Mouse (Mus musculus) stomach, postnatal 0 days (tissue): ENCODE results near the gene Smad1. TPM values are rescaled to one million over a fixed set of nuclear protein-coding genes. Genes with fewer than 3 reads are reported as not detected.

Experiments
- ATAC-seq: fragments of 200-750 bp; cut with Nextera tagmentation; 2 replicates; pipeline ENCODE4 v1.8.0; 2017; ENCODE audit not compliant: low FRiP score, low TSS enrichment
- DNase-seq: peaks from one replicate; pipeline ENCODE4 v3.0.0-alpha.2; 2016; ENCODE audit warnings: low spot score
- H3K27ac ChIP-seq: fragments of 300-500 bp; sonication (generic); replicated peaks from 2 replicates; pipeline ENCODE4 v1.5.1; 2014; ENCODE audit warnings: mild to moderate bottlenecking, control low read depth
- H3K27me3 ChIP-seq: fragments of 300-500 bp; sonication (generic); 2 replicates; pipeline ENCODE4 v1.6.1; 2014; ENCODE audit warnings: low read length; ENCODE audit not compliant: control insufficient read depth, insufficient read depth
- H3K36me3 ChIP-seq: fragments of 300-500 bp; sonication (generic); 2 replicates; pipeline ENCODE4 v1.6.1; 2014; ENCODE audit warnings: low read length, mixed read lengths; ENCODE audit not compliant: control insufficient read depth, insufficient read depth
- H3K4me1 ChIP-seq: fragments of 300-500 bp; sonication (generic); replicated peaks from 2 replicates; pipeline ENCODE4 v1.6.1; 2014; ENCODE audit warnings: antibody characterized with exemption; ENCODE audit not compliant: control insufficient read depth, insufficient read depth
- H3K4me2 ChIP-seq: fragments of 300-500 bp; sonication (generic); replicated peaks from 2 replicates; pipeline ENCODE4 v1.6.1; 2014; ENCODE audit warnings: low read depth, mild to moderate bottlenecking, control low read depth, moderate library complexity
- H3K4me3 ChIP-seq: fragments of 300-500 bp; sonication (generic); 2 replicates; pipeline ENCODE4 v1.5.1; 2014; ENCODE audit warnings: low read depth, low read length, control low read depth
- H3K9ac ChIP-seq: fragments of 300-500 bp; sonication (generic); 2 replicates; pipeline ENCODE4 v1.6.1; 2014; ENCODE audit warnings: mild to moderate bottlenecking, low read length, control low read depth, mixed read lengths
- H3K9me3 ChIP-seq: fragments of 300-500 bp; sonication (generic); 2 replicates; pipeline ENCODE4 v1.6.1; 2016; ENCODE audit warnings: low read length; ENCODE audit not compliant: control insufficient read depth
- CTCF ChIP-seq: IDR thresholded peaks from 2 replicates; pipeline ENCODE4 v1.5.1; 2016; ENCODE audit warnings: antibody characterized with exemption, low read depth, mild to moderate bottlenecking, moderate library complexity
- EP300 ChIP-seq: optimal IDR thresholded peaks from 2 replicates; pipeline ENCODE3; 2016; ENCODE audit warnings: antibody characterized with exemption
- WGBS: fragments of 180-500 bp; shearing (Covaris S2); extraction: QIAGEN DNeasy Blood & Tissue Kit; methylation state at CpG from one replicate; pipeline ENCODE4 v1.1.7; 2014; 5-methylcytosine and 5-hydroxymethylcytosine counted together
- polyA plus RNA-seq: library from polyadenylated mRNA; unstranded; fragments of >200 nt; fragmentation: Nextera tagmentation; extraction: Ambion mirVana; gene quantifications from 2 replicates; pipeline ENCODE4 v1.2.1, GENCODE M21; 2015

Smad1 gene
- polyA plus RNA-seq, 1 experiment from 2014 or later, result 25.9 TPM

DNA sequence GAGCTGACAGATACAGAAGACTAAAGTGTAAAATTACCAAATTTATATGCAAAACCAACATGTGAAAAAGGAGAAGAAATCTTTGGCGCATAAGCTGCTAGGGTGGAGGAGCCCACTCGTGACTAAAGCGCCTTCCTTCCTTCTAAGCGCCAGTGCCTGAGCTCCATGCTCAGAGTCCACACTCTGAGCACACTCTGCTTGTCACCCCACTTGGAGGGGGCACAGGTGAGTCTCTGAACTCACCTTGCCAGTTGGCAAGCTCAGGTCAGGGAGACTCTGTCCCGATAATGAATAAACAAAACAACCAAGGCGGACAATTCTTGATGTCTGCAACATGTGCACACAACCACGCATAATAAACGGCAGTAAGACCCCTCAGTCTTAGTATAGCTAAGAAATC, 26.4 kb downstream of the Smad1 start:
- Histone ChIP-seq H3K27ac (peak overlapping the region; percentile 67; the same call in 1 of the 2 replicates), H3K27me3 (no peaks in the 10 kb centered on the region), H3K9ac (no peak overlapping the region), H3K4me3 (no peak overlapping the region), H3K36me3 (peaks cover 5% of the 10 kb centered on the region; the same call in 1 of the 2 replicates), H3K4me2 (peak overlapping the region; percentile 32), H3K9me3 (no peaks in the 10 kb centered on the region), H3K4me1 (peaks cover 20% of the 10 kb centered on the region)
- ATAC-seq (peak; percentile 60), DNase-seq (no peak)
- 56% methylated on average over 8 of the region's 8 CpGs for WGBS
- no peak for TF ChIP-seq EP300
- TF ChIP-seq CTCF, result no peak

DNA sequence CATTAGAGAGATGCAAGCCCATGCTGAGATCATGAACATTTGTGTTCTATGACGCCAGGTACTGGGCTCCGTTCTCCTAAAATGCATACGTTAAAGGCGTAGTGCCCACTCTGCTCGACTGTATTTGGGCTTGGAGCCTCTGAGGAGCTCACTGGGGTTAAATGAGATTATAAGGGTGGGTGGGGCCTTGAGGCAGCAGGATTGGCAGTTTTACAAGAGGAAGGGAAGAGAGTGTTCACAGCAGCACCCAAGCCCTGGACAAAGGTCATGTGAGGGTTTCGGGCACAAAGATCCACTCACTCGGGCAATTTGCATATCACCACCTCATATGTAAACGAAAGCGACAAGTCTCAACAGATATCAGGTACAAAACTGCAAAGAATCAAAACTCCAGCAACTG, 26.8 kb downstream of the Smad1 start:
- H3K9ac ChIP-seq, result no peak overlapping the region
- H3K36me3 ChIP-seq, result peaks cover 5% of the 10 kb centered on the region; the same call in 1 of the 2 replicates
- H3K4me1 ChIP-seq, result peaks cover 20% of the 10 kb centered on the region
- ATAC-seq, result peak; percentile 84
- 0 out of 2 replicates have a peak overlapping the region, but pooled peaks have one; percentile 0 for H3K4me3 ChIP-seq
- 41% methylated on average over 9 of the region's 9 CpGs for WGBS
- peak; percentile 75 for DNase-seq
- H3K27ac ChIP-seq, result peak overlapping the region; percentile 78
- no peaks in the 10 kb centered on the region for H3K9me3 ChIP-seq
- H3K4me2 ChIP-seq, result peak overlapping the region; percentile 34
- TF ChIP-seq CTCF, result no peak
- TF ChIP-seq EP300, result no peak
- no peaks in the 10 kb centered on the region for H3K27me3 ChIP-seq

DNA sequence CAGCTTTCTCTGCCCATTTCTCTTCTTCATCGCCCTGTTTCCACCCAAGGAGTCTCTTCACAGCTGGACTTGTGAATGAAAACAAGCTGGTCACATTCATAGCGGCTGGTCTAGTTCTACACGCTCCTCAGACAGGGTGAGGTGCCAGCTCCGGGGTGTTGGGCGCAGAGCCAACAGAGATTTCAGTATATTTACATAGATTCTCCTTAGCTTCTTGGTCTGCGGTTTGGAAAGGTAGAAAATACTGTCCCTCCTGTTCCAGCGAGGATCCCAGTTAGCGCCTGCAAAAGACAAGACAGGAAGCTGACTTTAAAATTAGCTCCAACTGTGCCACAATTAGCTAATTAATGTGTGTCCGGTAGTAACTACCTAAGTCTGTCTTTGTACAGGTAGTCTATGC, 27.2 kb downstream of the Smad1 start:
- DNase-seq (no peak), ATAC-seq (no peak)
- Histone ChIP-seq H3K4me1 (peaks cover 20% of the 10 kb centered on the region), H3K4me3 (0 out of 2 replicates have a peak overlapping the region, but pooled peaks have one; percentile 0), H3K9ac (no peak overlapping the region), H3K9me3 (no peaks in the 10 kb centered on the region), H3K27me3 (no peaks in the 10 kb centered on the region), H3K36me3 (peaks cover 5% of the 10 kb centered on the region; the same call in 1 of the 2 replicates), H3K4me2 (peak overlapping the region; percentile 34), H3K27ac (peak overlapping the region; percentile 78)
- TF ChIP-seq EP300 (no peak), CTCF (no peak)
- WGBS, result 45% methylated on average over 9 of the region's 9 CpGs

DNA sequence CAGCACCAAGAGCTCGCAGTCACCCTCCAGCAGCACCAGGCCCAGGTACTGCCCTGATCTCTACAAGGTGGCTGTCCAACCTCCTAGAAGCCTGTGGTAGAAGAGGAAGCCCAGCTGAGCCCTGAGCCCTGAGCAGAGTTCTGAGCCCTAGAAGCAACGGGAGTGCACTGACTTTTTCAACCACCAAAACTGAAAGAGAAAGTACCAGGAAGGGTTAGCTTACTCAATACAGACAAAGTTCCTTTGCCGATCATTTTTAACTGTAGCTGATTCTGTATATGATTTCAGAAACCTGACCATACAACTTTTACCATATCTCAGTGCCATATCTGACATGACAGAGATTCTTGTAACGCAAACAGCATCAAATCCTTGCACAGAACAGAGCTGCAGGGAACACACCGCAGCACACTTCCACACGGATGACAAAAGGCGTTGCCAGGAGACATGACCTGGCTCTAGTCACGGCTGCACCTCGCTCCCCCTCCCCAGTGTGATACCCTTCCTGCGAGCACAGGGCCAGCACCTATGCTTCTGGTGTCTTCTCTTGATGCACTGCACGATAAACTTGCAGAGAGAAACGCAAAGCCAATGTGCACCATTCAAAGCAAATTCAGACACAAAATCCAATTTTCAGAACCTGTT, 28.6 kb downstream of the Smad1 start:
- WGBS, result 79% methylated on average over 12 of the region's 12 CpGs
- no peak for TF ChIP-seq CTCF
- TF ChIP-seq EP300, result no peak
- Histone ChIP-seq H3K36me3 (peaks cover 5% of the 10 kb centered on the region; the same call in 1 of the 2 replicates), H3K9ac (no peak overlapping the region), H3K27ac (peak overlapping the region; percentile 18; the same call in 1 of the 2 replicates), H3K4me3 (no peak overlapping the region), H3K27me3 (no peaks in the 10 kb centered on the region), H3K9me3 (no peaks in the 10 kb centered on the region), H3K4me1 (peaks cover 23% of the 10 kb centered on the region), H3K4me2 (peak overlapping the region; percentile 29)
- no peak for DNase-seq
- no peak for ATAC-seq

DNA sequence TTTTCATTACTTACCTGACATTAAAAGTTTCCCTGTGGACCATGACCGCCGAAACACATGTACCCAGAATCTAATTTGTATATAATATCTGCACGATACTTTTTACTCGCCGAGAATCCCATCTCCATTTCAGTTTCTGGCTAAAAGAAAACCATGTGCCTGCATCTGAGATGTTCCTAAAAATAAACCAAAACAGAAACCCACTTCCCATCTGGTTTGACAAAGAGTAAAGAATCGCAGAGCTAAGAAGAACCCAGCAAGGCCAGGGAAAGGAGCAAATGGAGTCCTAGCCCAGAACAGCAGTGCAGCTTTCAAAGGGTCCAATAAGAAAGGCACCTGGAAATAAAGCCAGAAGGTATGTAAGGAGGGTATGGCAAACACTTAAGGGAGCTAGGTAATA, 30.2 kb downstream of the Smad1 start:
- peak overlapping the region; percentile 19; the same call in 1 of the 2 replicates for H3K27ac ChIP-seq
- no peak for ATAC-seq
- DNase-seq, result no peak

DNA sequence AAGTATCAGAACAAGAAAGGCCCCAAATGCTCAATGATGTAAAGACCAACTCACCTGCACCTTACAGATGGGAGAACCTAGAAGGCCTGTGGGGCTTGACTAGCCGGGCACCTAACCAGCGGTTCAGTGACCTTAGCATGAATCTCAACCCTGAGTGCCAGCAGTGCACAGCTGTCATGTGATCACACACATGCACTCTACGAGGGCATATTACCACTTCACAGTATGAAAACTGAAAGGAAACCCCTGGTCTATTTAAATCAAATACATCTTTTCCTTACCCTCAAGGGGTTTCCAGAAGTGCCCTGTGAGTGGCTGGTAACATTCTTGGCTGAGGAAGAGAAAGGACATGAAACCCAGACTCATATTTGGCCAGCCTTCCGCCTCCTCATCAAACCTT, 31.4 kb downstream of the Smad1 start:
- WGBS, result 68% methylated on average over 4 of the region's 4 CpGs
- no peak for DNase-seq
- Histone ChIP-seq H3K27me3 (no peaks in the 10 kb centered on the region), H3K9me3 (no peaks in the 10 kb centered on the region), H3K4me1 (0 out of 2 replicates have a peak, but pooled peaks cover 9% of the 10 kb centered on the region), H3K36me3 (peaks cover 5% of the 10 kb centered on the region; the same call in 1 of the 2 replicates), H3K4me3 (no peak overlapping the region), H3K27ac (no peak overlapping the region; the same call in 1 of the 2 replicates), H3K4me2 (no peak overlapping the region), H3K9ac (no peak overlapping the region)
- no peak for TF ChIP-seq EP300
- TF ChIP-seq CTCF, result no peak
- ATAC-seq, result no peak

More for the DNA sequence above, 30.2 kb downstream of the Smad1 start:
- no peak overlapping the region for H3K4me2 ChIP-seq
- H3K9me3 ChIP-seq, result no peaks in the 10 kb centered on the region
- TF ChIP-seq EP300 (no peak), CTCF (no peak)
- peaks cover 12% of the 10 kb centered on the region for H3K4me1 ChIP-seq
- peaks cover 5% of the 10 kb centered on the region; the same call in 1 of the 2 replicates for H3K36me3 ChIP-seq
- 72% methylated on average over 6 of the region's 6 CpGs for WGBS
- no peak overlapping the region for H3K4me3 ChIP-seq
- no peaks in the 10 kb centered on the region for H3K27me3 ChIP-seq
- no peak overlapping the region for H3K9ac ChIP-seq
